Mouse (Mus musculus): ENCODE results near the gene Mob2. TPM values are rescaled to one million over a fixed set of nuclear protein-coding genes. Genes with fewer than 3 reads are reported as not detected.

Mob2 gene
- total RNA-seq, 1 experiment from 2014 or later: 53.6 TPM

GRCm38 (mm10) chr7:141979247-141979646 is 81.6 kb downstream of the Mob2 start:
- no peak for ATAC-seq (replicated peaks in 1 of 2; ENCODE audit: insufficient read depth in 1 of 2, low FRiP score in 2 of 2, low TSS enrichment in 1 of 2, low read depth in 1 of 2, poor library complexity in 2 of 2, severe bottlenecking in 2 of 2)

- no peak for ATAC-seq (replicated peaks in 1 of 2; ENCODE audit: insufficient read depth in 1 of 2, low FRiP score in 2 of 2, low TSS enrichment in 1 of 2, low read depth in 1 of 2, poor library complexity in 2 of 2, severe bottlenecking in 2 of 2)
Observed at GRCm38 (mm10) chr7:141978003-141978402, 82.9 kb downstream of the Mob2 start.

- peak; percentile 68 to 78 for ATAC-seq (replicated peaks in 1 of 2; ENCODE audit: insufficient read depth in 1 of 2, low FRiP score in 2 of 2, low TSS enrichment in 1 of 2, low read depth in 1 of 2, poor library complexity in 2 of 2, severe bottlenecking in 2 of 2)
Observed at GRCm38 (mm10) chr7:141972831-141973619, 87.8 kb downstream of the Mob2 start.

GRCm38 (mm10) chr7:141966281-141966680 is 94.6 kb downstream of the Mob2 start:
- ATAC-seq (replicated peaks in 1 of 2; ENCODE audit: insufficient read depth in 1 of 2, low FRiP score in 2 of 2, low TSS enrichment in 1 of 2, low read depth in 1 of 2, poor library complexity in 2 of 2, severe bottlenecking in 2 of 2): no peak

GRCm38 (mm10) chr7:141962521-141962920 is 98.3 kb downstream of the Mob2 start:
- no peak for ATAC-seq (replicated peaks in 1 of 2; ENCODE audit: insufficient read depth in 1 of 2, low FRiP score in 2 of 2, low TSS enrichment in 1 of 2, low read depth in 1 of 2, poor library complexity in 2 of 2, severe bottlenecking in 2 of 2)

GRCm38 (mm10) chr7:141961491-141961890 is 99.4 kb downstream of the Mob2 start:
- no peak for ATAC-seq (replicated peaks in 1 of 2; ENCODE audit: insufficient read depth in 1 of 2, low FRiP score in 2 of 2, low TSS enrichment in 1 of 2, low read depth in 1 of 2, poor library complexity in 2 of 2, severe bottlenecking in 2 of 2)

- no peak for ATAC-seq (replicated peaks in 1 of 2; ENCODE audit: insufficient read depth in 1 of 2, low FRiP score in 2 of 2, low TSS enrichment in 1 of 2, low read depth in 1 of 2, poor library complexity in 2 of 2, severe bottlenecking in 2 of 2)
Observed at GRCm38 (mm10) chr7:141960926-141961325, 99.9 kb downstream of the Mob2 start.

GRCm38 (mm10) chr7:141959133-141959532 is 101.7 kb downstream of the Mob2 start:
- no peak for ATAC-seq (replicated peaks in 1 of 2; ENCODE audit: insufficient read depth in 1 of 2, low FRiP score in 2 of 2, low TSS enrichment in 1 of 2, low read depth in 1 of 2, poor library complexity in 2 of 2, severe bottlenecking in 2 of 2)

Other genes starting within 250 kb of the Mob2 start
- 0.05 and 0.06 TPM in 2 replicates for gene Muc5b, start 222.0 kb downstream of the Mob2 start, total RNA-seq (2017)
- gene Tollip, start 142.6 kb downstream of the Mob2 start, total RNA-seq (2017): 30.4 and 30.8 TPM in 2 replicates
- gene Brsk2, start 111.3 kb downstream of the Mob2 start, total RNA-seq (2017): not detected in 2 replicates
- 0.15 TPM in 1 of 2 replicates, not detected in the other for gene Dusp8, start 34.8 kb upstream of the Mob2 start, total RNA-seq (2017)
- not detected in 2 replicates for gene Gm45618, start 59.7 kb upstream of the Mob2 start, total RNA-seq (2017)
- gene Gm39115, start 75.0 kb upstream of the Mob2 start, total RNA-seq (2017): not detected in 2 replicates
- gene Gm45337, start 83.5 kb upstream of the Mob2 start, total RNA-seq (2017): not detected in 2 replicates
- not detected in 2 replicates for gene Gm29735, start 96.0 kb upstream of the Mob2 start, total RNA-seq (2017)
- gene Gm4553, start 104.7 kb upstream of the Mob2 start, total RNA-seq (2017): not detected in 2 replicates
- not detected in 2 replicates for gene Krtap5-2, start 114.9 kb upstream of the Mob2 start, total RNA-seq (2017)
- gene Gm10153, start 129.3 kb upstream of the Mob2 start, total RNA-seq (2017): not detected in 2 replicates
- gene Krtap5-3, start 140.3 kb upstream of the Mob2 start, total RNA-seq (2017): not detected in 2 replicates
- gene Gm7579, start 150.8 kb upstream of the Mob2 start, total RNA-seq (2017): not detected in 2 replicates
- not detected in 2 replicates for gene Krtap5-5, start 168.9 kb upstream of the Mob2 start, total RNA-seq (2017)
- gene Gm40460, start 180.0 kb upstream of the Mob2 start, total RNA-seq (2017): not detected in 2 replicates
- gene Gm2431, start 197.3 kb upstream of the Mob2 start, total RNA-seq (2017): not detected in 2 replicates
- not detected in 2 replicates for gene Gm4559, start 213.3 kb upstream of the Mob2 start, total RNA-seq (2017)
- not detected in 2 replicates for gene Krtap5-1, start 236.1 kb upstream of the Mob2 start, total RNA-seq (2017)
- not detected in 2 replicates for gene Krtap5-4, start 242.5 kb upstream of the Mob2 start, total RNA-seq (2017)